Mouse (Mus musculus) spleen, adult 2 months (tissue): ENCODE data around the gene Olfr2. TPM values are rescaled to one million over a fixed set of nuclear protein-coding genes. Genes with fewer than 3 reads are reported as not detected.
"Not testable (repeated sequence)": the region's sequence is repeated elsewhere in the genome, so short reads cannot be mapped to it uniquely, and the experiment has no call there.

Experiments used
- DNase-seq, 2 experiments: peaks; one replicate each; pipeline versions ENCODE4 v3.0.0 to v3.0.0-alpha.2; 2012 to 2021; ENCODE audit warnings: low spot score in 2 of 2, low read depth in 1 of 2
- H3K27ac ChIP-seq: fragments of 200-500 bp; 2 replicates; pipeline ENCODE4 v1.5.1; 2012; ENCODE audit warnings: low read length, inconsistent platforms; ENCODE audit not compliant: insufficient read depth
- H3K27me3 ChIP-seq: fragments of 200-500 bp; 2 replicates; pipeline ENCODE4 v1.6.1; 2012; ENCODE audit warnings: mild to moderate bottlenecking, moderate library complexity, low read length, inconsistent platforms; ENCODE audit not compliant: control insufficient read depth, insufficient read depth
- H3K36me3 ChIP-seq: fragments of 200-500 bp; 2 replicates; pipeline ENCODE4 v1.6.1; 2012; ENCODE audit warnings: mild to moderate bottlenecking, low read length, inconsistent platforms; ENCODE audit not compliant: control insufficient read depth, insufficient read depth
- H3K4me1 ChIP-seq: fragments of 200-500 bp; 2 replicates; pipeline ENCODE4 v1.6.1; 2011; ENCODE audit warnings: inconsistent platforms; ENCODE audit not compliant: control insufficient read depth, insufficient read depth, insufficient read length
- H3K4me3 ChIP-seq: fragments of 200-500 bp; 2 replicates; pipeline ENCODE4 v1.5.1; 2011; ENCODE audit warnings: mild to moderate bottlenecking, inconsistent platforms; ENCODE audit not compliant: insufficient read depth, insufficient read length; ENCODE audit errors: extremely low read depth
- CTCF ChIP-seq: fragments of 200-500 bp; IDR thresholded peaks from 2 replicates; pipeline ENCODE4 v1.5.1; 2011; ENCODE audit warnings: mild to moderate bottlenecking, inconsistent platforms; ENCODE audit not compliant: insufficient read depth, insufficient read length, insufficient replicate concordance; ENCODE audit errors: extremely low read depth
- POLR2A ChIP-seq: fragments of 200-500 bp; IDR thresholded peaks from 2 replicates; pipeline ENCODE4 v1.6.1; 2011; ENCODE audit warnings: low read depth, low read length, inconsistent platforms
- WGBS: fragments of 180-500 bp; shearing (Covaris S2); methylation state at CpG from one replicate; pipeline ENCODE4 v1.1.7; 2018; 5-methylcytosine and 5-hydroxymethylcytosine counted together
- polyA plus RNA-seq: library from polyadenylated mRNA; depleted of rRNA; stranded (reverse); fragments of >200 nt; gene quantifications from 2 replicates; pipeline ENCODE4 v1.2.3, GENCODE M21; 2012; rRNA removed

The Olfr2 gene
- polyA plus RNA-seq, 1 experiment, result not detected

DNA sequence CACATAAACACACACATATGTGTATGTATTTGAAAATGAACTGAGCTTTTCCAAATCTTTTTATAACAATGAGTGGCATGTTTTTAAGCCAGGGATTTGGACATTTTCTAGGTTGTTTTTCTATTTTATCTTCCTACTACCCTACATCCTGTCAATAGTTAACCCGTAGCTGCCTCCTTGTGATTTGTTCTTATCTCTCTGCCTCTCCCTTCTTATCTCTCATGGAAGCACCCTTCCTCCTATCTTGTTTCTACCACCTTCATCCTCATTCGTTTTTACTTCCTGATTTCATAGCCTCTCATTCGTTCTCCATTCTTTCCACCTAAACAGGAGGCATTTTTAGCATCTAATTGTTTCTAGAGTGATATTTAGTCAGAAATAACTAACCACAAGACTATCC, 1.7 kb downstream of the Olfr2 start:
- H3K27ac ChIP-seq, result no peak overlapping the region
- WGBS, result 24% methylated on average over 3 of the region's 3 CpGs
- H3K36me3 ChIP-seq, result no peaks in the 10 kb centered on the region
- TF ChIP-seq POLR2A (no peak), CTCF (no peak)
- no peaks in the 10 kb centered on the region for H3K27me3 ChIP-seq
- no peak for DNase-seq
- H3K4me3 ChIP-seq, result no peak overlapping the region
- H3K4me1 ChIP-seq, result no peaks in the 10 kb centered on the region

GRCm38 (mm10) chr7:107000798-107001197, 5.1 kb downstream of the Olfr2 start:
- 81% methylated on average over 7 of the region's 7 CpGs for WGBS
- TF ChIP-seq CTCF (no peak), POLR2A (no peak)
- H3K27me3 ChIP-seq, result no peaks in the 10 kb centered on the region
- no peak overlapping the region for H3K27ac ChIP-seq
- H3K36me3 ChIP-seq, result no peaks in the 10 kb centered on the region
- DNase-seq, result no peak
- no peaks in the 10 kb centered on the region for H3K4me1 ChIP-seq
- no peak overlapping the region for H3K4me3 ChIP-seq

DNA sequence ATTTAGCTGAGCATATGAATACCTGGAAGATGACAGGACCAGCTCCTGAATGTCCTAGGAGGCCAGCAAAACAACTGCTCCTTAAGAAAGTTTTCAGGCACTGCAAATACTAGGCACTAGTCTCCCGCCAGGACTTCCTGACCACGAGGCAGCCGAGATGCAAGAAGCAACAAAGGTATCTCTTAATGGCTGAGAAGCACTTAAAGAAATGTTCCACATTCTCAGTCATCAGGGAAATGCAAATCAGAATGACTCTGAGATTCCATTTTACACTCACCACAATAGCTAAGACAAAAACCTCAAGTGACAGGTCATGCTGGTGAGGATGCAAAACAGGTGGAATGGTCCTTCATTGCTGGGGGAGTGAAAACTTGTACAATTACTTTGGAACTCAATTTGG, 20.6 kb downstream of the Olfr2 start:
- Histone ChIP-seq H3K27ac (no peak overlapping the region), H3K27me3 (no peaks in the 10 kb centered on the region), H3K4me3 (peak overlapping the region; percentile 44; the same call in 1 of the 2 replicates), H3K4me1 (no peaks in the 10 kb centered on the region), H3K36me3 (no peaks in the 10 kb centered on the region)
- no peak for DNase-seq
- TF ChIP-seq POLR2A, result no peak
- 95% methylated on average over 3 of the region's 3 CpGs for WGBS

DNA sequence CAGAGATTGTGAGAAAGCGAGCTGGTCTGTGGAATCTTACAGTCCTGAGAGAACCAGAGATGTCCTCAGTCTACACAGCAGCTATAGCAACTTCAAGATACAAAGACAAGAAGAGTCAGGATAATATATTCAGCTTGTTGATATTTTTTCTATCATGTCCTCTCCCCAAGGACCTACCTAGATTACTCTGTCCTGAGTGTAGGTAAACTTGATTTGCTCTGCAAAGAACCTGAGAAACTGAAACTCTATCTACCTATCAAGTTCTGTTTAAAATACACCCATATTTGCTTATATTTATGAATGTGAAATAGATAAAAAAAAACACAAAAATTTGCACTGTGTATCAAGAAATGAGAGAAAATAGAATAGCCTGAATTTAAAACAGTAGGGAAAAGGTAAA, 30.5 kb downstream of the Olfr2 start, which contains the start of gene Olfr711:
Olfr711 (minus strand) TSS at position 101 of the 400 bp plus-strand sequence.
- Histone ChIP-seq H3K4me3 (no peak within 1 kb of the TSS), H3K4me1 (no peaks in the 10 kb centered on the region), H3K27me3 (no peaks in the 10 kb centered on the region; the same call in 1 of the 2 replicates), H3K27ac (no peak within 1 kb of the TSS), H3K36me3 (no peaks in the 10 kb centered on the region)
- WGBS, result 63% methylated on average over 1 of the region's 1 CpGs
- no peak for TF ChIP-seq POLR2A
- no peak for TF ChIP-seq CTCF
- DNase-seq, result no peak

DNA sequence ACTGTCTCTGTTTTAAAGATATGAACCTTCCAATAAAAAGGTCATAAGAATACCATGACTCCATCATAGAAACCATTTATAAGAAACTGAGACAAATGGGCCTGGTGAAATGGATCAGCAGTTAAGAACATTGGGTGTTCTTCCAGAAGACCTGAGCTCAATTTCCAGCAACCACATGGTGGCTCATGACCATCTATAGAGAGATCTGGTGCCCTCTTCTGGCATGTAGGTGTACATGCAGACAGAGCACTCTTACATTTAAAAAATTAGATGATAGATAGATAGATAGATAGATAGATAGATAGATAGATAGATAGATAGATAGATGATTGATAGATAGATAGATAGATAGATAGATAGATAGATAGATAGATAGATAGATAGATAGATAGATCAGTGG, 38.4 kb downstream of the Olfr2 start:
- not testable (repeated sequence) for H3K36me3 ChIP-seq, DNase-seq, H3K27ac ChIP-seq, H3K27me3 ChIP-seq, H3K4me1 ChIP-seq, H3K4me3 ChIP-seq
- TF ChIP-seq CTCF, result 0 out of 2 replicates have a peak, but pooled peaks have one; percentile 2

- Histone ChIP-seq H3K4me1 (no peaks in the 10 kb centered on the region), H3K4me3 (no peak within 1 kb of the TSS), H3K36me3 (no peaks in the 10 kb centered on the region), H3K27me3 (no peaks in the 10 kb centered on the region), H3K27ac (no peak within 1 kb of the TSS)
- DNase-seq, result no peak
- WGBS, result 78% methylated on average over 1 of the region's 1 CpGs
- no peak for TF ChIP-seq POLR2A
Measured at GRCm38 (mm10) chr7:106963837-106964236, 42.0 kb downstream of the Olfr2 start, which contains the start of gene Olfr6. Olfr6 (minus strand) TSS chr7:106963937.

DNA sequence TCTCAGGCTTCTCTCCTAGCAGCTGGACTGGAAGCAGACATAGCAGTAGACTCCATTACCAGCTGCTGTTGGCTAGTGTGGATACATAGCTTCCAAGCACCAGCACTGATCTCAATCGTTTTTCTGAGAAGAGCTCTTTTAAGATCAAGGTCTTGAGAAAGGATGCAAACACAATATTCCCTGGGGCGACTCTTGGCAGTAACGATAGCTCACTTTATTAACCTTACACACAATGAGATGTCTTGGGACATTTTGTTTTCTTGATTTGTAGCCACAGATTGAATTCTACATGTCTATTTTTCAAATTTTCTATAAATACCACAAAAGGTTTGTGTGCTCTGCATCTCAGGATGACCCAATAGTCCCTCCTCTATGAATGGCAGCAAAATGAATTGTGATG, 57.7 kb downstream of the Olfr2 start, which contains the start of gene Olfr710:
Olfr710 (minus strand) TSS at position 101 of the 400 bp plus-strand sequence.
- Histone ChIP-seq H3K4me1 (no peaks in the 10 kb centered on the region), H3K27ac (no peak within 1 kb of the TSS), H3K4me3 (no peak within 1 kb of the TSS), H3K36me3 (no peaks in the 10 kb centered on the region), H3K27me3 (no peaks in the 10 kb centered on the region)
- no peak for TF ChIP-seq POLR2A
- no peak for TF ChIP-seq CTCF
- DNase-seq, result no peak
- WGBS, result 76% methylated on average over 3 of the region's 3 CpGs

Other genes starting within 250 kb of the Olfr2 start
- not detected in 2 replicates for gene Olfr699, start 212.9 kb downstream of the Olfr2 start, polyA plus RNA-seq
- not detected in 2 replicates for gene Olfr700, start 197.2 kb downstream of the Olfr2 start, polyA plus RNA-seq
- gene Olfr701, start 191.9 kb downstream of the Olfr2 start, polyA plus RNA-seq, result not detected in 2 replicates
- gene Olfr702, start 172.2 kb downstream of the Olfr2 start, polyA plus RNA-seq, result not detected in 2 replicates
- not detected in 2 replicates for gene Olfr703, start 162.7 kb downstream of the Olfr2 start, polyA plus RNA-seq
- not detected in 2 replicates for gene Olfr704, start 142.9 kb downstream of the Olfr2 start, polyA plus RNA-seq
- gene Olfr705, start 129.2 kb downstream of the Olfr2 start, polyA plus RNA-seq, result not detected in 2 replicates
- not detected in 2 replicates for gene Olfr706, start 117.9 kb downstream of the Olfr2 start, polyA plus RNA-seq
- gene Olfr707, start 104.8 kb downstream of the Olfr2 start, polyA plus RNA-seq, result not detected in 2 replicates
- not detected in 2 replicates for gene Olfr1532-ps1, start 98.1 kb downstream of the Olfr2 start, polyA plus RNA-seq
- not detected in 2 replicates for gene Olfr709-ps1, start 73.9 kb downstream of the Olfr2 start, polyA plus RNA-seq
- not detected in 2 replicates for gene Olfr710, start 57.8 kb downstream of the Olfr2 start, polyA plus RNA-seq
- not detected in 2 replicates for gene Olfr6, start 42.1 kb downstream of the Olfr2 start, polyA plus RNA-seq
- gene Olfr711, start 30.6 kb downstream of the Olfr2 start, polyA plus RNA-seq, result not detected in 2 replicates
- not detected in 2 replicates for gene Olfr713, start 25.1 kb upstream of the Olfr2 start, polyA plus RNA-seq
- gene Olfr714, start 64.9 kb upstream of the Olfr2 start, polyA plus RNA-seq, result not detected in 2 replicates
- gene Olfr17, start 87.1 kb upstream of the Olfr2 start, polyA plus RNA-seq, result not detected in 2 replicates
- gene Olfr715b, start 104.3 kb upstream of the Olfr2 start, polyA plus RNA-seq, result not detected in 2 replicates
- not detected in 2 replicates for gene Olfr715, start 125.0 kb upstream of the Olfr2 start, polyA plus RNA-seq
- gene Olfr716, start 132.3 kb upstream of the Olfr2 start, polyA plus RNA-seq, result not detected in 2 replicates
- gene Nlrp14, start 160.9 kb upstream of the Olfr2 start, polyA plus RNA-seq, result not detected in 2 replicates
- gene Rbmxl2, start 203.4 kb upstream of the Olfr2 start, polyA plus RNA-seq, result not detected in 2 replicates